Mouse (Mus musculus) hindbrain, embryonic 15.5 days (tissue): Measurements from ENCODE around the gene Usp1. TPM values are rescaled to one million over a fixed set of nuclear protein-coding genes. Genes with fewer than 3 reads are reported as not detected.
A peak's percentile ranks its signal among the peaks of the same experiment; 100 is the strongest.
"Not testable (repeated sequence)": the region's sequence is repeated elsewhere in the genome, so short reads cannot be mapped to it uniquely, and the experiment has no call there.

Experiments used
- ATAC-seq: fragments of 200-750 bp; cut with Nextera tagmentation; 2 replicates; pipeline ENCODE4 v1.8.0; 2017; ENCODE audit warnings: low read depth, moderate number of reproducible peaks, moderate TSS enrichment; ENCODE audit not compliant: low FRiP score
- H3K27ac ChIP-seq: fragments of 300-500 bp; sonication (generic); replicated peaks from 2 replicates; pipeline ENCODE4 v1.5.1; 2015; ENCODE audit warnings: mild to moderate bottlenecking, inconsistent platforms
- H3K27me3 ChIP-seq: fragments of 300-500 bp; sonication (generic); 2 replicates; pipeline ENCODE4 v1.6.1; 2015; ENCODE audit warnings: control low read depth, inconsistent platforms
- H3K36me3 ChIP-seq: fragments of 300-500 bp; sonication (generic); 2 replicates; pipeline ENCODE4 v1.6.1; 2015; ENCODE audit warnings: control low read depth, inconsistent platforms
- H3K4me1 ChIP-seq: fragments of 300-500 bp; sonication (generic); replicated peaks from 2 replicates; pipeline ENCODE4 v1.6.1; 2015; ENCODE audit warnings: control low read depth, inconsistent platforms
- H3K4me2 ChIP-seq: fragments of 300-500 bp; sonication (generic); 2 replicates; pipeline ENCODE4 v1.6.1; 2015; ENCODE audit warnings: moderate library complexity, mild to moderate bottlenecking, inconsistent platforms
- H3K4me3 ChIP-seq: fragments of 300-500 bp; sonication (generic); 2 replicates; pipeline ENCODE4 v1.5.1; 2015; ENCODE audit warnings: mild to moderate bottlenecking, inconsistent platforms
- H3K9ac ChIP-seq: fragments of 300-500 bp; sonication (generic); 2 replicates; pipeline ENCODE4 v1.6.1; 2015; ENCODE audit warnings: inconsistent platforms
- H3K9me3 ChIP-seq: fragments of 300-500 bp; sonication (generic); 2 replicates; pipeline ENCODE4 v1.6.1; 2016; ENCODE audit warnings: control low read depth, inconsistent platforms
- WGBS: fragments of 180-500 bp; shearing (Covaris S2); methylation state at CpG from one replicate; pipeline ENCODE4 v1.1.7; 2015; 5-methylcytosine and 5-hydroxymethylcytosine counted together
- polyA plus RNA-seq: library from polyadenylated mRNA; unstranded; fragments of >200 nt; fragmentation: Nextera tagmentation; extraction: Ambion mirVana; gene quantifications from 2 replicates; pipeline ENCODE4 v1.2.1, GENCODE M21; 2015

Usp1 gene
- polyA plus RNA-seq, 1 experiment from 2014 or later = 33.2 TPM

DNA sequence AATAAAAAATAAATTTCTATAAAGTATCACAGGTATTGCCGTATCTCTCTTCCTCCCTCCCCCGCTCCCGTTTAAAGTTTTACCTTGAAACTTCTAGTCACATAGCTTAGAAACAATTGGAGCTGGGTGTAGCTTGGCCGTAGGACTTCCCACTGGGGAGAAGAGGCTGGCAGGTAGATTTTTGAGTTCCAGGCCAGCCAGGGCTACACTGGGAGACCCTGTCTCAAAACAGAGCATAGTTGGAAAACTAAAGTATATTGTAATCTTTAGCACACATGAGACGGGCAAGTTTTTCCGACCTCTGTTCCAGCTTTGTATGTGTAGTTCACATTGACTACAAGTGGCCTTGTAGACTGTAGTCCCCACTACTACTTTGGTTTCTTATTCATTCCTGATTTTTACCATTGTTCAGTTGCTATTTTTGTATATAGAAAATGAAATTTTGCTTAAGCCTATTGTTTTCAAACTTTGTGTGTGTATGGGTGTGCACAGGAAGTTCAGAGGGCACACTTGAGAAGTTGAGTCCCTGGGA is 1.7 kb downstream of the Usp1 start:
- H3K4me3 ChIP-seq = peak overlapping the region; percentile 93
- H3K9ac ChIP-seq = 0 out of 2 replicates have a peak overlapping the region, but pooled peaks have one; percentile 74
- H3K27ac ChIP-seq = no peak overlapping the region
- H3K27me3 ChIP-seq = no peaks in the 10 kb centered on the region
- H3K4me2 ChIP-seq = peak overlapping the region; percentile 87
- ATAC-seq = no peak
- peaks cover 2% of the 10 kb centered on the region; the same call in 1 of the 2 replicates for H3K36me3 ChIP-seq
- no peaks in the 10 kb centered on the region for H3K9me3 ChIP-seq
- 18% methylated on average over 6 of the region's 6 CpGs for WGBS
- peaks cover 22% of the 10 kb centered on the region for H3K4me1 ChIP-seq

GRCm38 (mm10) chr4:98936036-98936435 is 12.4 kb downstream of the Usp1 start:
- H3K9ac ChIP-seq = no peak overlapping the region
- H3K4me1 ChIP-seq = no peaks in the 10 kb centered on the region
- H3K4me2 ChIP-seq = no peak overlapping the region
- H3K4me3 ChIP-seq = no peak overlapping the region
- no peaks in the 10 kb centered on the region for H3K9me3 ChIP-seq
- H3K27me3 ChIP-seq = no peaks in the 10 kb centered on the region
- H3K36me3 ChIP-seq = peaks cover 62% of the 10 kb centered on the region
- no peak overlapping the region for H3K27ac ChIP-seq
- WGBS = 87% methylated on average over 6 of the region's 6 CpGs
- ATAC-seq = no peak

DNA sequence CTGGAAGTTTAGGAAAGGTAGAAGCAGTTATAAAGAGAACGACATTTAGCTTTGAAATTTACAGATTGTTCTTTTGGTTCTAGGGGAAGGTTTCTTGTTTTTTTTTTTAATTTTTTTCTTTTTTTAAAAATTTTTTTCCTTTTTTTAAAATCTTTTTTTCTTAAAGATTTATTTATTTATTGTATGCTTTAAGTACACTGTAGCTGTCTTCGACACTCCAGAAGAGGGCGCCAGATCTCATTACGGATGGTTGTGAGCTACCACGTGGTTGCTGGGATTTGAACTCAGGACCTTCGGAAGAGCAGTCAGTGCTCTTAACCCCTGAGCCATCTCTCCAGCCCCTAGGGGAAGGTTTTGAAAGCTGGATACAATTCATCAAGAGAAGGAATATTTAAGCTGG is 14.6 kb downstream of the Usp1 start:
- not testable (repeated sequence) for H3K27me3 ChIP-seq, H3K4me1 ChIP-seq, H3K4me3 ChIP-seq, ATAC-seq, H3K4me2 ChIP-seq, H3K9me3 ChIP-seq, H3K9ac ChIP-seq, H3K27ac ChIP-seq
- peaks cover 64% of the 10 kb centered on the region for H3K36me3 ChIP-seq
- 90% methylated on average over 6 of the region's 6 CpGs for WGBS

DNA sequence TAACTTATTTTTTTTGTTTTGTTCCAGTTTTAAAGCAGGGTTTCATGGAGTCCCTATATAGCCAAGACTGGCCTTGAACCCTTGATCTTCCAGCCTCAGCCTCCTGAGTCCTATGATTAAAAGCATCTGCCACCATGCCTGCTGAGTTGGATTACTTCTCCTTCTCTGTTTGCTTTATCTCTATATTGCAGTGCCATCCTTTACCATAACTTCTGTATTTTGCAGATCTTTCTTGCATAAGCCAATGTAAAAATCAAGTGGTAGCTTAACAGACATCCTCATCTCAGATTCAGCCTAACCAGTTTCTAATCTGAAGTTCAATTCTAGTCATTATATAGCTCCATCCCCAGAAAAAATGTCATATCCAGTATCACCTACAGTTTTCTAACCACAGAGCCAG is 27.0 kb downstream of the Usp1 start:
- H3K9me3 ChIP-seq = no peaks in the 10 kb centered on the region
- no peak for ATAC-seq
- no peak overlapping the region for H3K9ac ChIP-seq
- H3K4me2 ChIP-seq = no peak overlapping the region
- H3K27me3 ChIP-seq = no peaks in the 10 kb centered on the region
- no peak overlapping the region for H3K4me3 ChIP-seq
- H3K4me1 ChIP-seq = no peaks in the 10 kb centered on the region
- H3K27ac ChIP-seq = no peak overlapping the region
- peaks cover 24% of the 10 kb centered on the region for H3K36me3 ChIP-seq

- peaks cover 47% of the 10 kb centered on the region for H3K36me3 ChIP-seq
- no peak overlapping the region for H3K4me3 ChIP-seq
- no peaks in the 10 kb centered on the region for H3K9me3 ChIP-seq
- H3K27me3 ChIP-seq = no peaks in the 10 kb centered on the region
- H3K27ac ChIP-seq = no peak overlapping the region
- 93% methylated on average over 8 of the region's 8 CpGs for WGBS
- H3K4me2 ChIP-seq = no peak overlapping the region
- ATAC-seq = no peak
- no peak overlapping the region for H3K9ac ChIP-seq
- H3K4me1 ChIP-seq = no peaks in the 10 kb centered on the region
Measured at GRCm38 (mm10) chr4:98955986-98956385, 32.4 kb downstream of the Usp1 start.

DNA sequence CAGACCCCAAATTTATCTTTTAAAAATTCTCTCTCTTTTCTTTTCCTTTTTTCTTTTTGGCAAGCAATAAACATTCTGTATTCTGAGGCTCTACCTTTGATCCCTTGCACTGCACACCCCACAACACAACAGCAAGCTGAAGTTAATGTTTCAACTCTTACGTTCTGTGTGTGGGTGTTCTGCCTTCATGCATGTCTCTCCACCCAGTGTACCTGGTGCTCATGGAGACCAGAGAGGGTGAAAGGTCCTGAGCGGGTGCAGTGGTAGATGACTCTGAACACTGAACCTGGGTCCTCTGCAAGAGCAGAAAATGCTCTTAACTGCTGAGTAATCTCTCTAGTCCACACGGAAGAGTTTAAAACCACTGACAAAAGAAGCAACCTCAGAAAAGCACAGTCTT is 36.6 kb downstream of the Usp1 start:
- Histone ChIP-seq H3K27me3 (no peaks in the 10 kb centered on the region), H3K9me3 (no peaks in the 10 kb centered on the region), H3K9ac (no peak overlapping the region), H3K27ac (no peak overlapping the region), H3K4me3 (no peak overlapping the region), H3K4me2 (no peak overlapping the region), H3K4me1 (no peaks in the 10 kb centered on the region), H3K36me3 (peaks cover 51% of the 10 kb centered on the region)
- 85% methylated on average over 3 of the region's 3 CpGs for WGBS
- no peak for ATAC-seq

DNA sequence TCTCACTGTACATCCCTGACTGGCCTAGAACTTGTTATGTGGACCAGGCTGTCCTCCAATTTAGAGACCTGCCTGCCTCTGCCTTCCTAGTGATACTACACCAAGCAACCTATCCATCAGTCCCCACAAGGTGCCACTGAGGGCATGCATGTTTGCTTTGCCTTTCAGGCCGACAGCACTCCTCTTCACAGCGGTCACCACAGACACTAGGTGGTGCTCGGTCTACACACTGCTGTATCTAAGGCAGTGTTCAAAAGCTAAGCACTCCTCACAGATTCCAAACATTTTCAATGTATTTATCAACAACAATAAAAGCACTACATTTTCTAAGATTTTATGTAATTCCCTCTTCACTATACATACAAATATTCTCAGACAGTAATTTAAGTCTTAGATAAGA is 46.3 kb downstream of the Usp1 start:
- ATAC-seq = no peak
- 88% methylated on average over 3 of the region's 3 CpGs for WGBS
- H3K36me3 ChIP-seq = peaks cover 65% of the 10 kb centered on the region

GRCm38 (mm10) chr4:98975741-98976140 is 52.1 kb downstream of the Usp1 start:
- no peak overlapping the region for H3K27ac ChIP-seq
- no peak for ATAC-seq
- no peak overlapping the region for H3K4me2 ChIP-seq
- H3K36me3 ChIP-seq = peaks cover 40% of the 10 kb centered on the region
- H3K9ac ChIP-seq = no peak overlapping the region
- 46% methylated on average over 8 of the region's 8 CpGs for WGBS
- H3K4me1 ChIP-seq = no peaks in the 10 kb centered on the region
- H3K4me3 ChIP-seq = no peak overlapping the region
- no peaks in the 10 kb centered on the region for H3K9me3 ChIP-seq
- H3K27me3 ChIP-seq = no peaks in the 10 kb centered on the region

More for the DNA sequence above, 46.3 kb downstream of the Usp1 start:
- no peak overlapping the region for H3K4me3 ChIP-seq
- no peak overlapping the region for H3K27ac ChIP-seq
- H3K9ac ChIP-seq = no peak overlapping the region
- H3K4me1 ChIP-seq = no peaks in the 10 kb centered on the region
- no peaks in the 10 kb centered on the region for H3K27me3 ChIP-seq
- no peaks in the 10 kb centered on the region for H3K9me3 ChIP-seq
- H3K4me2 ChIP-seq = no peak overlapping the region

GRCm38 (mm10) chr4:98978288-98978687 is 54.7 kb downstream of the Usp1 start:
- H3K9ac ChIP-seq, ATAC-seq, H3K4me3 ChIP-seq, H3K27ac ChIP-seq, H3K27me3 ChIP-seq, H3K4me2 ChIP-seq, H3K9me3 ChIP-seq, H3K4me1 ChIP-seq: not testable (repeated sequence)
- WGBS = 99% methylated on average over 2 of the region's 2 CpGs
- H3K36me3 ChIP-seq = peaks cover 25% of the 10 kb centered on the region

GRCm38 (mm10) chr4:98978693-98979092 is 55.1 kb downstream of the Usp1 start:
- H3K27me3 ChIP-seq = no peaks in the 10 kb centered on the region
- no peak overlapping the region for H3K9ac ChIP-seq
- H3K36me3 ChIP-seq = peaks cover 27% of the 10 kb centered on the region
- no peaks in the 10 kb centered on the region for H3K9me3 ChIP-seq
- 83% methylated on average over 2 of the region's 2 CpGs for WGBS
- H3K27ac ChIP-seq = no peak overlapping the region
- no peak for ATAC-seq
- H3K4me3 ChIP-seq = no peak overlapping the region
- no peaks in the 10 kb centered on the region for H3K4me1 ChIP-seq
- no peak overlapping the region for H3K4me2 ChIP-seq

- H3K4me3 ChIP-seq, H3K4me2 ChIP-seq, H3K4me1 ChIP-seq, H3K27me3 ChIP-seq, ATAC-seq, H3K9me3 ChIP-seq, H3K27ac ChIP-seq, H3K9ac ChIP-seq: not testable (repeated sequence)
- peaks cover 36% of the 10 kb centered on the region for H3K36me3 ChIP-seq
- 86% methylated on average over 3 of the region's 3 CpGs for WGBS
Measured at GRCm38 (mm10) chr4:98979976-98980375, 56.4 kb downstream of the Usp1 start.

DNA sequence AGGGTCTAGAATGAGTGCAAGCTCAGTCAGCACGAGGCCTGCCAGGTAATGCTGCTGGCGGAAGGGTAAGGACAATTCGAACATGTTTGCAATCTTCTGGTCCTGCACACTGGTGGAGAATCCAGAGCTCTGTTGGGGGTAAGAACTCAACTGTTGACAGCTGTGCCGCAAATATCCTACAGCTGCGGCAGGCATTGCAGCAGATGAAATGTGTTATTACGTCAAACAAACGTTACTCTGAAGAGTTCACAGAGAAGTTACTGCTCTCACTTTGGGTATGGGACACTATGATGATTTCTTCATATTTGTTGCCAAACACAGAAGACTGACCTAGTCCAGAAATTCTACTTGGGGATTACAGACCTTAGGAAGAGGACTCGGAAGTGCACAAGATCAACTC is 61.1 kb downstream of the Usp1 start:
- WGBS = 92% methylated on average over 8 of the region's 8 CpGs
- H3K4me1 ChIP-seq = no peaks in the 10 kb centered on the region
- H3K9me3 ChIP-seq = no peaks in the 10 kb centered on the region
- H3K9ac ChIP-seq = no peak overlapping the region
- H3K4me2 ChIP-seq = no peak overlapping the region
- no peak overlapping the region for H3K27ac ChIP-seq
- H3K27me3 ChIP-seq = no peaks in the 10 kb centered on the region
- ATAC-seq = no peak
- peaks cover 46% of the 10 kb centered on the region for H3K36me3 ChIP-seq
- H3K4me3 ChIP-seq = no peak overlapping the region
